Mouse (Mus musculus) small intestine, adult 2 months (tissue): ENCODE measurements at regions not wholly inside any gene's neighbourhood (a gene's known extent, or its start where the extent isn't known, plus 50 kb on each side); places are given as distances from the start of the nearest gene placed in this dataset.

Experiments used
- H3K27ac ChIP-seq: fragments of 200-500 bp; 2 replicates; pipeline ENCODE4 v1.5.1; 2012; ENCODE audit warnings: low read depth, low read length, control low read depth, inconsistent platforms; ENCODE audit not compliant: insufficient read depth
- H3K27me3 ChIP-seq: fragments of 200-500 bp; 2 replicates; pipeline ENCODE4 v1.6.1; 2012; ENCODE audit warnings: mild to moderate bottlenecking, moderate library complexity, low read length, inconsistent platforms; ENCODE audit not compliant: control insufficient read depth, insufficient read depth
- H3K36me3 ChIP-seq: fragments of 200-500 bp; 2 replicates; pipeline ENCODE4 v1.6.1; 2012; ENCODE audit warnings: mild to moderate bottlenecking, low read length, control low read depth, inconsistent platforms; ENCODE audit not compliant: control insufficient read depth, insufficient read depth
- H3K4me1 ChIP-seq: fragments of 200-500 bp; 2 replicates; pipeline ENCODE4 v1.6.1; 2012; ENCODE audit warnings: low read length, inconsistent platforms, mixed read lengths; ENCODE audit not compliant: control insufficient read depth, insufficient read depth, insufficient read length
- H3K4me3 ChIP-seq: fragments of 200-500 bp; 2 replicates; pipeline ENCODE4 v1.5.1; 2012; ENCODE audit warnings: low read depth, mild to moderate bottlenecking, control low read depth, inconsistent platforms, low read length, moderate library complexity
- CTCF ChIP-seq: fragments of 200-500 bp; IDR thresholded peaks from 2 replicates; pipeline ENCODE4 v1.5.1; 2012; ENCODE audit warnings: low read depth, mild to moderate bottlenecking, control low read depth, inconsistent platforms, low read length, moderate library complexity, mixed read lengths; ENCODE audit not compliant: insufficient replicate concordance, insufficient read length; ENCODE audit errors: extremely low read depth
- POLR2A ChIP-seq: fragments of 200-500 bp; IDR thresholded peaks from 2 replicates; pipeline ENCODE4 v1.6.1; 2012; ENCODE audit warnings: low read depth, mild to moderate bottlenecking, control low read depth, inconsistent platforms, low read length, moderate library complexity
- WGBS: fragments of 180-500 bp; shearing (Covaris S2); methylation state at CpG from one replicate; pipeline ENCODE4 v1.1.7; 2018; 5-methylcytosine and 5-hydroxymethylcytosine counted together

- Histone ChIP-seq H3K36me3 (no peaks in the 10 kb centered on the region), H3K4me1 (no peaks in the 10 kb centered on the region), H3K27me3 (no peaks in the 10 kb centered on the region), H3K27ac (no peak overlapping the region), H3K4me3 (no peak overlapping the region)
- TF ChIP-seq POLR2A (no peak), CTCF (no peak)
- 96% methylated on average over 1 of the region's 1 CpGs for WGBS
Observed at GRCm38 (mm10) chr10:37630403-37630802, 491.7 kb upstream of the Marcks start.

DNA sequence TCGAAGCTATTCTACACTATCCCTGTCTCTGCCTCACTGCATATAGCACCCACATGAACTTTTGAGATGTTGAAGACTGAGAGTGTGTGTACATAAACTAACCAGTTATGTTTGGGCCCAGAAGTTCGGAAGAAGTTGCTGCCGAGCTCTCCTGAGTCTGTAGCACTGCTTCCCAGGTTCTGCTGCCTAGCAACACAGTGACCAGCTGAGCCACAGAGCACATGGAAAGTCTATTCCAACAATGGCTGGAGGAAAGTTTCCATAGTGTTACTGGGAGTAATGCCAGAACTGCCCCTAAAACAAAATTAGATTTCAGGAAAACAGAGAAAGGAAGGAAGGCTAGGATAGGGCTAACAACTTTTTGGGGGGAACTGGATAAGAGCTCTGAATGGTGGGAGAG, 489.2 kb upstream of the Marcks start:
- Histone ChIP-seq H3K27ac (no peak overlapping the region), H3K4me3 (no peak overlapping the region), H3K4me1 (no peaks in the 10 kb centered on the region), H3K36me3 (no peaks in the 10 kb centered on the region), H3K27me3 (no peaks in the 10 kb centered on the region)
- 79% methylated on average over 3 of the region's 3 CpGs for WGBS
- no peak for TF ChIP-seq CTCF
- TF ChIP-seq POLR2A, result no peak

DNA sequence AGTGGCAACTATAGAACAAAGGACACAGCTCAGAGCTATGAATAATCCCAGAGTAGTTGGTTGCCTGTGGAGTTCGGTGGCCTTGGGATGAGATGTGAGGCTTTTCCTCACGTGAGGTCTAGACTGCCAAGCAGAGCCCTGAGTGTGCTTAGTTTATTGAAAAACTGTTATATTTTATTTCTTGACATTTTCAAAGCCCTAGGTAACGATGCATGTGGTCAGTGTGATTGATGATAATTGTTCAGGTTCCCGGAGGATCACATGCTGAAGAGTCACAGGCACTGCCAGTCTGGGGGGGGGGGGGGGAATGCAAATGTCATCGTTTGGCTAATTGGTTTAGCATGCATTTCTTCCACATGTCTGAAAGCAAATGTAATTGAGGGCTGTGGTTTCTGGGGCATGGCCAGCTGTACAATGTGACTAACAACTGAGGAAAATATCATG, 488.1 kb upstream of the Marcks start:
- WGBS, result 66% methylated on average over 5 of the region's 5 CpGs
- H3K4me3 ChIP-seq, result no peak overlapping the region
- no peaks in the 10 kb centered on the region for H3K36me3 ChIP-seq
- no peaks in the 10 kb centered on the region for H3K4me1 ChIP-seq
- TF ChIP-seq CTCF, result no peak
- no peak for TF ChIP-seq POLR2A
- H3K27me3 ChIP-seq, result no peaks in the 10 kb centered on the region
- no peak overlapping the region for H3K27ac ChIP-seq

DNA sequence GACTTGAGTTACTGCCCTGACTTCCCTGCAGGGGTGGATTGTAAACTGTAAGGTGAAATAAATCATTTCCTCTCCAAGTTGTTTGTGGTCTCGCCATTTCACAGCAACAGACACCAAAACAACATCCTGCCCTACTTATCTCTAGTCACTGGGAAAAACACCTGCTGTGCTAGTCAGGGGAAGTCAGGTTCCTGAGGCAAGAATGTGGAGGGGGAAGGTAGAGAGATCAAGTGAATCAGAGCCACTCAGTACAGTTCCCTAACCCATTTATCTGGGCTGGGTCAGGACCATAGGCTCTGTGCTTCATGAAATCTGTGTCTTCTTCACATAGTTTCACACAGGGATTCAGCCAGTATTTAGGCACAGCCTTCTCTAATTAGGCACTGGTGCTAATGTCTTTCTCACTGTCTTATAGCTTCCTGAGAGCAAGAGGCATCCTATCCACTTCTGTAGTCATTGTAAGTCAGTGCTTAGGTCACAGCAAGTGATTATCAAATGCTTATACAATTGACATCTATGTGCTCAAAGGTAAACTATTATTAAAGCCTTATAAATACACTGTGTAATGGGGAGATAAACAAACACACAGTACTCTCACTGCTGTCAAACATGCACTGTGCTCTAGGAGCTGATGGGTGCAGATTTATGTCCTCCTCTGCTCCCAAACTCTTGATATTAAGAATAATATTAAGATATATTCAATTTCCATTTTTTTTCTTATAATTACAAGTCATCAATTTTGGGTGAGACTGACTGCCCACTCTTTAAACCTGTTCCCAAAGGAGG, 487.4 kb upstream of the Marcks start:
- WGBS, result 38% methylated on average over 1 of the region's 1 CpGs
- H3K27me3 ChIP-seq, result no peaks in the 10 kb centered on the region
- TF ChIP-seq CTCF, result no peak
- TF ChIP-seq POLR2A, result no peak

DNA sequence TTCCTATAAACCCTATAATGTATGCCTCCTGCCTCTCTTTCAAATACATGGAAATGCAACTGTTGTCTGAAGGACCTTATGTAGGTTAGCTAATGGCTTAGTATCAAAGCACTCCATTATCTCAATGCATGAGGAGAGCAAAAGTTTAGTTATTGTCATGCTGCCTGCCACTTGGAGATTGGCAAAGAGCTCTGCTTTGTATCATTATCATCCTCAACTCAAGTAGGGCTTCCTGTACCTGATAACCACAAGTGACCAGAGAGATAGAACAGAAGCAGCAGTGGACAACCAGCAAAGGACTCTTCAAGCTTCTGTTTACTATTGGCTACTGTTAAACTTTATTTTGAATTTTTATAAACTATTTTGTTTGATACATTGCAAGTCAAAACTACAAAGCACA, 484.3 kb upstream of the Marcks start:
- H3K27ac ChIP-seq, result no peak overlapping the region
- no peak overlapping the region for H3K4me3 ChIP-seq
- no peaks in the 10 kb centered on the region for H3K36me3 ChIP-seq
- no peak for TF ChIP-seq POLR2A
- TF ChIP-seq CTCF, result no peak
- no peaks in the 10 kb centered on the region for H3K27me3 ChIP-seq
- no peaks in the 10 kb centered on the region for H3K4me1 ChIP-seq

More for the DNA sequence above, 487.4 kb upstream of the Marcks start:
- Histone ChIP-seq H3K4me3 (no peak overlapping the region), H3K36me3 (no peaks in the 10 kb centered on the region), H3K4me1 (no peaks in the 10 kb centered on the region), H3K27ac (no peak overlapping the region)

DNA sequence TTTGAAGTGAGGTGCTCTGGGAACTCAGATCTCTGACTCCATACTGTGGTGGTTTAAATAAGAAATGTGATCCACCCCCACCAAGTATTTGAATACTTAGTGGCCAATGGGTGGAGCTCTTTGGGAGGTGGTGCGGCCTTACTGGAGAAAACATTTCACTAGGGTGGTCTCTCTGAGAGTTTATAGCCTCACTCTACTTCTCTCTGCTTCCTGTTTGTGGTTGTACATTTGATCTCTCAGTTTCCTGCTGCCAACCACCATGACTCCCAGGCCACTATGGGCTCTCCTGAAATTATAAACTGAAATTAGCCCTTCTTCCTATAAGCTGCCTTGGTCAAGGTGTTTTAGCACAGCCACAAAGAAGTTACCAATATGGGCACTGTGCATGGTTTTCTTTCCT, 479.9 kb upstream of the Marcks start:
- Histone ChIP-seq H3K27me3 (no peaks in the 10 kb centered on the region), H3K4me3 (no peak overlapping the region), H3K27ac (no peak overlapping the region), H3K4me1 (no peaks in the 10 kb centered on the region), H3K36me3 (no peaks in the 10 kb centered on the region)
- TF ChIP-seq POLR2A (no peak), CTCF (no peak)
- 79% methylated on average over 1 of the region's 1 CpGs for WGBS

DNA sequence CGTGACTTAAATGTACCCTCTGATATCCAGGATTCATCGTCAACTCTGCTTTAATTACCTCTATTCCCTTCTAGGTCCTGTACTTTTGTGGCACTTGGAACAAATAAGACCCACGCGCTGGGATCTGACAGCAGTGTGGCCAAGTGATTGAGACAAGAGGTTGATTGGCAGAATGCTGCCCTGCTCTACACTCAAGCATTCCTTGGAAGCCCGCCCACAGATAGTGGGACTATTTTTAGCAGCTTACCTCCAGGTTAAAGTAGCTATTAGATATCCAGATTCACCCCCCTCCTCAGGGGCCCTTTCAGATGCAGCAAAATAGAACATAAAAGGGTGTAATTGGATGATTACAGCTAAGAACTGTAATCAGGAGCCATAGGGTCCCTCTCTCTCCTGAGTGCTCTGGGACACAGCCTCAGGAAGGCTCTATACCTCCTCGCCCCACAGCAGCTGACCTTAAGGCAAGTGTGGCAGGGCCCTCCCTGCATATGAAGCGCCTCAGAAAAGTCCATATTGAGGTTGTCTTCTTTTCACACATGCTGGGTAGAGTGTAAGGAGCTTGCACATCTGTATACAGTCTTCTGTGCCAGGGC, 479.1 kb upstream of the Marcks start:
- no peaks in the 10 kb centered on the region for H3K36me3 ChIP-seq
- no peaks in the 10 kb centered on the region for H3K27me3 ChIP-seq
- no peak overlapping the region for H3K27ac ChIP-seq
- no peak for TF ChIP-seq CTCF
- TF ChIP-seq POLR2A, result no peak
- WGBS, result 79% methylated on average over 7 of the region's 7 CpGs
- H3K4me3 ChIP-seq, result no peak overlapping the region
- H3K4me1 ChIP-seq, result no peaks in the 10 kb centered on the region
